Mouse (Mus musculus) heart, postnatal 25 days (tissue): ENCODE measurements around the gene A030014E15Rik. TPM values are rescaled to one million over a fixed set of nuclear protein-coding genes. Genes with fewer than 3 reads are reported as not detected.

Experiments
- DNase-seq: peaks from one replicate; pipeline ENCODE4 v3.0.0; 2022; ENCODE audit warnings: low spot score
- intact Hi-C: fragments of 180-260 bp; cut with DNase I; formaldehyde crosslinking; loops from one replicate; pipeline ENCODE4 v1.15.1; 2025
- total RNA-seq, 2 experiments: library from RNA; stranded (reverse); gene quantifications; 2 replicates each; pipeline ENCODE4 v1.2.3; 2021

The A030014E15Rik gene
- total RNA-seq, 2 experiments from 2014 or later: not detected

- intact Hi-C loops: no loop called here
- DNase-seq: no peak
Measured at GRCm38 (mm10) chr1:82973901-82974300, 49.2 kb downstream of the A030014E15Rik start.

- intact Hi-C loops: no loop called here
- DNase-seq: no peak
Measured at GRCm38 (mm10) chr1:82974342-82974741, 49.6 kb downstream of the A030014E15Rik start.

Other genes starting within 250 kb of the A030014E15Rik start
- 100 to 1,000 TPM; 178 to 193 TPM for gene Mff, start 200.0 kb upstream of the A030014E15Rik start, total RNA-seq
- gene Tm4sf20, start 156.5 kb upstream of the A030014E15Rik start, total RNA-seq: not detected
- not detected for gene Gm47791, start 153.7 kb upstream of the A030014E15Rik start, total RNA-seq
- gene Agfg1, start 85.4 kb upstream of the A030014E15Rik start, total RNA-seq: 10 to 100 TPM; 30.7 to 32.2 TPM
- not detected for gene A030005L19Rik, start 11.6 kb upstream of the A030014E15Rik start, total RNA-seq
- not detected for gene Gm6217, start 6.5 kb downstream of the A030014E15Rik start, total RNA-seq
- not detected for gene A030003K21Rik, start 18.5 kb downstream of the A030014E15Rik start, total RNA-seq
- not detected for gene Gm7544, start 31.1 kb downstream of the A030014E15Rik start, total RNA-seq
- gene Gm47955, start 35.4 kb downstream of the A030014E15Rik start, total RNA-seq: not detected
- gene Gm47959, start 75.6 kb downstream of the A030014E15Rik start, total RNA-seq: not detected
- under 1 TPM; 0.29 to 0.45 TPM for gene Slc19a3, start 113.5 kb downstream of the A030014E15Rik start, total RNA-seq
- gene Krtap28-10, start 117.6 kb downstream of the A030014E15Rik start, total RNA-seq: not detected
- not detected for gene Gm47969, start 120.0 kb downstream of the A030014E15Rik start, total RNA-seq
- gene A030005K14Rik, start 134.5 kb downstream of the A030014E15Rik start, total RNA-seq: not detected
- not detected for gene Krtap28-13, start 136.0 kb downstream of the A030014E15Rik start, total RNA-seq
- not detected for gene Ccl20, start 191.8 kb downstream of the A030014E15Rik start, total RNA-seq
- not detected for gene Daw1, start 234.8 kb downstream of the A030014E15Rik start, total RNA-seq